8 mouse cellular contexts compared by ENCODE assay signal in the genomic region with DNA sequence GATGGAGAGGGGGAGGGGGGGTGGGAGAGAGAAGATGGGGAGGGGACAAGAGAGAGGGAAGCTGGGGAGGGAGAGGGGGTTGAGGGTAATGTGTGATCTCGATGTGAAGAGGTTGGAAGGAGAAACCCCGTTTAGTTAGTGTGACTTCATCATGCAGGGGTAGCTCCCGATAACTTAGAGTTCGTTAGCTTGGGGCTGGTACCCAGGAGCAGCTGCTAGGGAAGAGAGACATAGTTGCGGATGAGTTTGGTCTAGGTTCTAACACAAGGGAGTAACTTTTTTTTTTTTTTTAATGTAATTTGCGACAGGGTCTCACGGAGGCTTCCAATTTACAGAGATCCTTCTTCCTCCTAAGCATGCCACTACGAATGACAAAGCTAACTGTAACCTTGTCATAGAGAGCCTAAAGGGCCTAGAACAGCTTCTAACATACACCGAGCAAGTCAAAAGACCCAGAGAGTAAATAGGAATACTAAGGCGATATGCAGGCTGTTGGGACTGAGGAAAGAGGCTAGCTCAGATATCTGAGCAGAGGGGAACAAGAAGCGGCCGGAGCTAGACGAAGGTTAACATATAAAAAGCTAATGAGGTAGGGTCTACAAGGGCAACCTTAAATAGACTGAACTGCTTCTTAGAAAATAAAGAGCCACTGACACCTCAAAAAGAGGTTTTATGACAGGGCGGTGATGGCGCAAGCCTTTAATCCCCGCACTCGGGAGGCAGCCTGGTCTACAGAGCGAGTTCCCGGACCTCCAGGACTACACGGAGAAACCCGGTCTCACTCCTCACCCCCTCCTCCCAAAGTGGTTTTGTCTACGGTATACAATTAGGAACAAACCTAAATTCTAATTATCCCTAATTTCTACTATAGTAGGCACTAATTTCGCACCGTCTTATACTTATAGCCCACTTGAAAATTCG. TPM values are rescaled to one million over a fixed set of nuclear protein-coding genes. Genes with fewer than 3 reads are reported as not detected.
DNase-seq lines count a peak whose midpoint lies in the region; ATAC-seq and TF ChIP-seq lines count a peak whose summit lies in the region.

No protein-coding gene starts in this region.

- no peaks in the 10 kb centered on the region for H3K9me3 ChIP-seq in intestine, postnatal 0 days (ENCODE audit: control insufficient read depth)
- no peaks in the 10 kb centered on the region for H3K9me3 ChIP-seq in midbrain, embryonic 15.5 days

- H3K27me3 ChIP-seq in cerebellum, adult 2 months (ENCODE audit: control insufficient read depth, insufficient read depth, low read length) = no peaks in the 10 kb centered on the region
- H3K27me3 ChIP-seq in intestine, postnatal 0 days (replicated peaks; ENCODE audit: control insufficient read depth, insufficient read depth, low read length) = no peaks in the 10 kb centered on the region
- no peaks in the 10 kb centered on the region for H3K27me3 ChIP-seq in midbrain, embryonic 15.5 days (replicated peaks)

- peak overlapping the region; percentile 27 for H3K27ac ChIP-seq in cerebellum, adult 2 months (ENCODE audit: insufficient read depth, low read length)
- peak overlapping the region; percentile 91 for H3K27ac ChIP-seq in intestine, postnatal 0 days (ENCODE audit: low read depth, low read length)
- H3K27ac ChIP-seq in midbrain, embryonic 15.5 days = peak overlapping the region; percentile 99

- WGBS in cerebellum, adult 2 months = 2% methylated on average over 25 of the region's 25 CpGs
- 6% methylated on average over 25 of the region's 25 CpGs for WGBS in intestine, postnatal 0 days
- WGBS in midbrain, embryonic 15.5 days = 6% methylated on average over 25 of the region's 25 CpGs

- ATAC-seq in intestine, postnatal 0 days = peak; percentile 5
- ATAC-seq in midbrain, embryonic 15.5 days (replicated peaks) = peak; percentile 59

- H3K9ac ChIP-seq in intestine, postnatal 0 days (ENCODE audit: low read depth, low read length) = peak overlapping the region; percentile 67
- H3K9ac ChIP-seq in midbrain, embryonic 15.5 days = peak overlapping the region; percentile 53

- DNase-seq in adrenal gland, postnatal 10 days = peak; percentile 62
- no peak for DNase-seq in adrenal gland, adult 8-10 months
- peak; percentile 46 for DNase-seq in 3T3-L1 (ENCODE audit: low read depth, low spot score)
- peak in 1 of 2 experiments; percentile 69 for DNase-seq in cerebellum, adult 2 months
- peak; percentile 9 for DNase-seq in forelimb bud, embryonic 11.5 days (ENCODE audit: low read depth, low spot score)
- peak; percentile 52 for DNase-seq in testis, postnatal 14 days (ENCODE audit: low spot score)

- no peaks in the 10 kb centered on the region for H3K4me1 ChIP-seq in cerebellum, adult 2 months (ENCODE audit: control insufficient read depth, insufficient read depth, low read length)
- H3K4me1 ChIP-seq in intestine, postnatal 0 days (replicated peaks; ENCODE audit: control insufficient read depth, insufficient read depth, low read length) = no peaks in the 10 kb centered on the region
- H3K4me1 ChIP-seq in midbrain, embryonic 15.5 days = peaks cover 14% of the 10 kb centered on the region

- H3K36me3 ChIP-seq in intestine, postnatal 0 days (ENCODE audit: control insufficient read depth, insufficient read depth) = no peaks in the 10 kb centered on the region
- no peaks in the 10 kb centered on the region for H3K36me3 ChIP-seq in midbrain, embryonic 15.5 days (replicated peaks)

- no peak for TF ChIP-seq POLR2A in cerebellum, adult 2 months (IDR thresholded peaks at IDR 0.05; ENCODE audit: borderline replicate concordance, insufficient read depth, low read length)

- no peak for TF ChIP-seq CTCF in cerebellum, adult 2 months (IDR thresholded peaks at IDR 0.05; ENCODE audit: borderline replicate concordance, insufficient read depth, low read depth, low read length)
- no peak for TF ChIP-seq CTCF in intestine, postnatal 0 days (IDR thresholded peaks at IDR 0.05; ENCODE audit: low read depth)

- peak overlapping the region; percentile 81 for H3K4me2 ChIP-seq in intestine, postnatal 0 days (replicated peaks; ENCODE audit: low read depth)
- H3K4me2 ChIP-seq in midbrain, embryonic 15.5 days = peak overlapping the region; percentile 60

- H3K4me3 ChIP-seq in cerebellum, adult 2 months (replicated peaks; ENCODE audit: insufficient read depth, low read depth, low read length) = peak overlapping the region; percentile 69
- H3K4me3 ChIP-seq in intestine, postnatal 0 days (ENCODE audit: low read depth, low read length) = peak overlapping the region; percentile 90
- peak overlapping the region; percentile 84 for H3K4me3 ChIP-seq in midbrain, embryonic 15.5 days

RNA-seq across cellular contexts. Expression of gene Fmc1, which starts 0.5 kb away (rescaled TPM):
- 100 to 1,000 TPM; 204 to 233 TPM for total RNA-seq in adrenal gland, postnatal 10 days (2021)
- total RNA-seq in adrenal gland, adult 8-10 months (2022) = 100 to 1,000 TPM in 3 of 4 experiments, 10 to 100 TPM in 1; 81.7 to 106 (median 104) TPM
- polyA plus RNA-seq in cerebellum, adult 2 months (2012; rRNA removed) = 205 and 213 TPM in 2 replicates
- polyA plus RNA-seq in intestine, postnatal 0 days (2015; fragmentation: Nextera tagmentation; extraction: Ambion mirVana) = 129 TPM in 2 replicates
- 191 and 193 TPM in 2 replicates for polyA plus RNA-seq in midbrain, embryonic 15.5 days (2015; fragmentation: Nextera tagmentation; extraction: Ambion mirVana)

RNA-seq across cellular contexts. Expression of gene Luc7l2, which starts 18.4 kb away (rescaled TPM):
- 100 to 1,000 TPM; 116 to 184 TPM for total RNA-seq in adrenal gland, postnatal 10 days (2021)
- total RNA-seq in adrenal gland, adult 8-10 months (2022) = 100 to 1,000 TPM; 137 to 303 (median 206) TPM
- polyA plus RNA-seq in cerebellum, adult 2 months (2012; rRNA removed) = 193 and 194 TPM in 2 replicates
- 26.4 and 46.6 TPM in 2 replicates for polyA plus RNA-seq in intestine, postnatal 0 days (2015; fragmentation: Nextera tagmentation; extraction: Ambion mirVana)
- polyA plus RNA-seq in midbrain, embryonic 15.5 days (2015; fragmentation: Nextera tagmentation; extraction: Ambion mirVana) = 35.4 and 40.9 TPM in 2 replicates

Comparison
In these comparisons a context has a peak if more than half of its experiments do, and no peak if none do; other contexts are left out.
1. H3K27ac ChIP-seq: peak in every context shown above with its lines; median percentile 99 in midbrain, embryonic 15.5 days; 91 in intestine, postnatal 0 days; 27 in cerebellum, adult 2 months.